Mouse (Mus musculus) granulocyte monocyte progenitor cell, adult 5-6 weeks (primary cell): Measurements from ENCODE around the gene Platr17. TPM values are rescaled to one million over a fixed set of nuclear protein-coding genes. Genes with fewer than 3 reads are reported as not detected.
A peak's percentile ranks its signal among the peaks of the same experiment; 100 is the strongest.
"Not testable (repeated sequence)": the region's sequence is repeated elsewhere in the genome, so short reads cannot be mapped to it uniquely, and the experiment has no call there.

Experiments
- ATAC-seq: replicated peaks from 2 replicates; pipeline ENCODE4 v1.8.0; 2016; ENCODE audit warnings: mild to moderate bottlenecking, moderate TSS enrichment, inconsistent platforms; ENCODE audit not compliant: poor library complexity, severe bottlenecking
- total RNA-seq, 2 experiments: library from RNA; stranded (forward) in 1 of 2; stranded (reverse) in 1 of 2; fragments of 200-712, 200-1000 nt in 1 of 2; fragments of >200 nt in 1 of 2; fragmentation: Nextera tagmentation in 1 of 2; gene quantifications; 2 replicates each; pipeline ENCODE4 v1.2.3; 2014 to 2017

Platr17 gene
- total RNA-seq, 2 experiments from 2014 or later: 0.46 to 1.4 TPM

DNA sequence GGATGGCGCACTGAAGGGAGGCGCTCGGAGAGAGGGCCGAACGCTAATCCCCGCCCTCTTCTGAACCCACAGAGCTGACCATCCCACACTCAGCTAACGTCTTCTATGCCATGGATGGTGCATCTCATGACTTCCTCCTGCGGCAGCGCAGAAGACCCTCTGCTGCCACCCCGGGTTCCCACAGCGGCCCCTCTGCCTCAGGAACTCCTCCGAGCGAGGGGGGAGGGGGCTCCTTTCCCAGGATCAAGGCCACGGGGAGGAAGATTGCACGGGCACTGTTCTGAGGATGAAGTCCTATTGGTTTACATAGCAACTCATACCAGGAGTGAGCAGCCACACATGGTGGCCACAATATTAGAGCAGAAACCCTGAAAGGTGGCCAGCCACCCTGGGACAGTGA is 32.1 kb downstream of the Platr17 start:
- no peak for ATAC-seq

GRCm38 (mm10) chr17:33938783-33939182 is 33.8 kb downstream of the Platr17 start:
- ATAC-seq: no peak

GRCm38 (mm10) chr17:33940206-33940805 is 35.4 kb downstream of the Platr17 start, which contains the start of the genes Pfdn6 and Wdr46:
Pfdn6 (minus strand) TSS chr17:33940343.
Wdr46 (plus strand) TSS chr17:33940660.
- peak; percentile 87 for ATAC-seq

DNA sequence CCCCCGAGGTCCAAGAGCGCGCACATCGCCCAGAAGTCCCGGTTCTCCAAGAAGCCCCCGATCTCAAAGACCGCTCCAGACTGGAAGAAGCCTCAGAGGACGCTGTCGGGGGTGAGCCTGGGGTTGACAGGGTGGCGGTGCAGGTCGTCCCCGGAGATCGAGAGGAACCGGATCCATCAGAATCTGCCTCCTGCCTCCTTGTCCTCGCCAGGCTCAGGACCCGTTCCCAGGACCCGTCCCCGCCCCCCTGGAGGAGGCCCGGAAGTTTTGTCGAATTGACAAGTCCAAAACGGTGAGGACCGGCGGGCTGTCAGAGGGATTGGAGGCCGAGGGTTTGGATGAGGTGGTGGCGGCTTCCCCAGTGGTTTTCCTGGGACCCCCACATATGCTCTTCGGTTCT is 36.0 kb downstream of the Platr17 start:
- ATAC-seq: peak; percentile 28

GRCm38 (mm10) chr17:33941381-33941780 is 36.4 kb downstream of the Platr17 start:
- no peak for ATAC-seq

- no peak for ATAC-seq
Observed at GRCm38 (mm10) chr17:33943454-33943853, 38.5 kb downstream of the Platr17 start.

GRCm38 (mm10) chr17:33947430-33948089 is 42.6 kb downstream of the Platr17 start:
- ATAC-seq: peak; percentile 70

GRCm38 (mm10) chr17:33948090-33948904 is 43.4 kb downstream of the Platr17 start:
- no peak for ATAC-seq

DNA sequence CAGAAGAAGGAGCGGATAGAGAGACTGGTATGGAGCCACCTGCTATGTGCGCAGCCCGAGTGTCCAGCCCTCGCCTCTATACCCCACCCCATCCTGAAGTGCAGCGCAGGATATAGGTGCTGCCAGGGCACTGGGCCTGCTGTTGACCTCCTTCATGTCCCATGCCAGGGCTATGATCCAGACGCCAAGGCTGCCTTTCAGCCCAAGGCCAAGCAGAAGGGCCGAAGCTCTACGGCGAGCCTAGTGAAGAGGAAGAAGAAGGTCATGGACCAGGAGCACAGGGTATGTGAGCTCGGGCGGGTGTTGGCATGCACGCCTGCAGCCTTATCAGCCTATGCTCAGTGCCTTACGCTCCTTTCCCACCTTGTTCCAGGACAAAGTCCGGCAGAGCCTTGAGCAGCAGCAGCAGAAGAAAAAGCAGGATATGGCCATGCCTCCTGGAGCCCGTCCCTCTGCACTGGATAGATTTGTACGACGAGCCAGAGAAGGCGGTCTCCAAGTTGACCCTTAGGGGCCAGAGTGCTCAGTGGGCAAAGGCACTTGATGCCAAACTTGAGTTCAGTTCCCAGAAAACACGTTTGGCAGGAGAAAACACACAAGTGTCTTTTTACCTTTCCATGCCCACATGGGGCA is 44.1 kb downstream of the Platr17 start:
- no peak for ATAC-seq

DNA sequence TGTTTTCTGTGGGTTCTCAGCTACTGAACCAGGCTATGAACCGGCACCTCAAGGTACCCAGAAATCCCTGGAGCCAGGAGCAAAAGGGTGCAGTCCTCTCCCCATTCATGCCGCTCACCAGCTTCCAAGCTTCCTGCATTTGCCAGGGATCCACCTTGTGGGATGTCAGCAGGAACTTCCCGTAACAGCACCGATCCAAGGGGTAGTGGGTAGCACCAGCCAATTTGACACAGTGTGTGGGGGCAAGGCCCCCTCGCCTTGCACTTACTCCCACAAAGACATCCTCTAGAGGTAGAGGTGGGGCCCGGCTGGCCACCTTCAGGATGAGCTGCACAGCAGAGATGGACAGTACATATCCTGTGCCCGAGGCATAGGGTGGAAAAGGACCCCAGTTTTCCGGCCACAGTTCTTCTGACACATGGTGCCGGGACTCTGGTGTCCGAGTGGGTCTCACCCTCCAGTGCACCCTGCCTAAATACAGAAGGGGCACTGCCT is 45.2 kb downstream of the Platr17 start:
- no peak for ATAC-seq

DNA sequence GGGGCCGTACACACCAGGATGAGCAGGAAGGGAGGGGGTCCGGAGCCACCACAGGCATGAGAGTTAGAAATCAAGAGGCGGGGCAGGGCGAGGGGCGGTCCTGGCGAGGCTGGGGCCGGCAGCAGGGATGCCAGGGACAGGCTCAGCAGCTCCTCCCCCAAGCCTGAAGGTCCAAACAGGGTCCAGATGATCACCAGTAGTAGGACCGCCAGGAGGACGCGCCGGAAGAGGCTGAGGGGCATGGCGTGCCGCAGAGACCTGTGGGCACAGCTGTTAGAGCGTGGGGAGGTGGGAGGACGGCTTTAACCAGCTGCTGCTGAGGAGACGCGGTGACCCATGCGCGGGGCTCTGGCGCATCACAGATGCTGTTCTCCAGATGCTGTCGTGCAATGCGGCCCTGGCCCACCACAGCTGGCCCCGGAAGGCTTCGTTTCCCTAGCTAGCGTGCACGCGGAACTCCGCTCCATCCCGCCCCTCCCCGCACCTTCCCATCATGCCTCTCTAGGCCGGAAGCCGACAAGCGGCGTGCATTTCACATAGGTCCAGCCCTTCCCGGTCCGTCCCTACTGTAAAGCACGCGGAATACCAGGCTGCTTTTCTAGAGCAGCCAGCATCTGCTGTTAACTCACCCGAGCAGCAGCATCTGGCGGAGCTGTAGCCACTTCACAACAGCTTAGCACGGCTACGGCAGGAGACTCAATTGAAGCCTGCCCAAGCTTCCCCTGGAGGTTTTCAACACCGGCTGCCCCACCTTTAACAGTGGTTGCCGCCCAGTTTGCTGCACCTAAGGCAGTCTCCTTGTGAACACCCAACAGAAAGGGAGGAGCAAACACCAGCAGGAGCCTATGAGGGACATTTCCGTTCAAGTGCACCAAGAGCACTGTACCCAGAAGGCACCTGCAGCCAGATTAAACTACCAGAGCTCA is 46.3 kb downstream of the Platr17 start, which contains the start of gene B3galt4:
TSS of gene B3galt4 (minus strand) at position 468 of the 926 bp plus-strand sequence.
- peak; percentile 45 for ATAC-seq

GRCm38 (mm10) chr17:33952015-33952414 is 47.1 kb downstream of the Platr17 start:
- not testable (repeated sequence) for ATAC-seq

DNA sequence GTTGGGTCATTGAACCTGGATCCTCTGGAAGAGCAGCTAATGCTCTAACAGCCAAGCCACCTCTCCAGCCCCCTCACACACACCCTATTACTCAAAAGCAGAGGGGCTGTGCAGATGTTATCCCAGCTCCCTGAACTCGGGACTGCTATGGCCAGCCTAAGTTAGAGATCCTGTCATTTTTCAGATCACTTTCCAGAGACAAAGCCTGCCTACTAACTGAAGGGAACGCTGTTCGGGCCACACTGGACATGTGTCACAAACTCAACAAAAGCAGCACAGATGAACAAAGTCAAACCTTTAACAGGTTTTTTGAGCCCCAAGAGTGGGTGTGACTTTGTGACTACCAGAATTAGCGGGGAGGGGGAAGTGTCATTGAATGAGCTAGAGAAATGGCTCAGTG is 47.9 kb downstream of the Platr17 start:
- ATAC-seq: no peak

DNA sequence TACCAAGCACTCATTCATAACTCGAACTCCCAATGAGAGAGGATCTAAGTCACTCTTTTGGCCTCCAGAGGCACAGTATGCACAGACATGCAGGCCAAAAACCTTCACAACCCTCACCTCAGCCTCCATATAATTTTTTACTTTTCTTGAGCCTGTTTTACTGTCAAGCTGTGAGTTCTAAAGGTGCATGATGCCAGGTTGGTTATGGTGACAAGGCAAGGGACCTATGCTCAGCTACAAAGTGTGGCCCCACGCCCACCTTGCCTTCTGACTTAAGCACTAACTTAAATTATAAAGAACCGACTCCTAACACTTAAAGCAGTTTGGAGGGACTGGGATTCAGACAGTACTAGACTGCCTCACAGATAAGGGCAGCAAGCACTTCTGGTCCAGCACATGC is 48.4 kb downstream of the Platr17 start:
- no peak for ATAC-seq

- no peak for ATAC-seq
Observed at GRCm38 (mm10) chr17:33953961-33954565, 49.1 kb downstream of the Platr17 start.

DNA sequence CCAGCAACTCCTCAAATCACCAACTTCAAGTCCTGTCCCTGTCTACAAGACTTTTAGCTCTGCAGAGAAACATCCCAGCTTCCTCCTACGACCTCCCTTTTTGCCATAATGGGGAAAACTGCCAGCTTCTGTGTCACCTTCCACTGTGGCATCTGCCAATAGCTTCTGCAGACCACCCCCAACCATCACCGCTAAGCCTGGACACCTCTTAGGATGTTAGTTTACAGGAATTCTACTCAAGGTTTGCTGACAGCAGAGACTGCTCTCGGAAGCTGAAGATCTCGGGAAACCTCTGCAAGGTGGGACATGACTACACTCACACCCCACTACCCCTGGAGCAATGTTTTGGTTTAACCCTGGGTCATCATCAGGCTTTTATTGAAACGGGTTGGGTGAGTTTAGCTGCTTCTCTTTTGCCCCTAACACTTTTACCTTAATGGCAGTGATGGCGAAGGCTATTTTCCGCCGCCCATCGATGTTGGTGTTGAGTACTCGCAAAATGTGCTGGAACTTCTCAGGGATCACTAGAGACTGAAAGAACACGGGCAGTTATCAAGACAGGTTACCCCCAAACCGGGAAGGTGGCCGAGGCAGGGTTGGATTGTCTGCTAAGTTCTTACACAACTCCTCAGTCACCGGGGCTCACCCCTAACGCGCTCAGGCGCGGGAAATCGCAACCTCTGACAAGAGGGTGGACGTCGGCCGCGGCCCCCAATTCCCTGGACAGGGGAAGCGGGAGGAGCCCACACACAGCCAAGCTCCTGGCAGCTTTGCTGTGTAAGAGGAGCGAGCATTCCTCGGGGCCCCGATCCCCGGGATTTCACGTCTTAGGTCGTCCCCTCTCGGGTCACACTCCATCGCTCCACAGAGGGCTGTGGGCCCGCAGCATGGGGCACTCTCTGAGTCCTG is 50.0 kb downstream of the Platr17 start:
- ATAC-seq: peak; percentile 16

GRCm38 (mm10) chr17:33955555-33956214 is 50.8 kb downstream of the Platr17 start, which contains the start of the genes Vps52 and Rps18:
Vps52 (plus strand) TSS chr17:33955812.
Rps18 (minus strand) TSS chr17:33956001.
- ATAC-seq: peak; percentile 72
